Mouse (Mus musculus) midbrain, embryonic 13.5 days (tissue): Measurements from ENCODE around the gene Fbxl16. TPM values are rescaled to one million over a fixed set of nuclear protein-coding genes. Genes with fewer than 3 reads are reported as not detected.

Experiments used
- ATAC-seq: fragments of 200-750 bp; cut with Nextera tagmentation; 2 replicates; pipeline ENCODE4 v1.8.0; 2017; ENCODE audit warnings: mild to moderate bottlenecking, moderate TSS enrichment, moderate library complexity
- H3K27ac ChIP-seq: fragments of 300-500 bp; sonication (generic); 2 replicates; pipeline ENCODE4 v1.5.1; 2015; ENCODE audit warnings: inconsistent platforms, mild to moderate bottlenecking, moderate library complexity
- H3K27me3 ChIP-seq: fragments of 300-500 bp; sonication (generic); 2 replicates; pipeline ENCODE4 v1.6.1; 2015; ENCODE audit warnings: mild to moderate bottlenecking, inconsistent platforms
- H3K36me3 ChIP-seq: fragments of 300-500 bp; sonication (generic); 2 replicates; pipeline ENCODE4 v1.6.1; 2015; ENCODE audit warnings: mild to moderate bottlenecking, inconsistent platforms
- H3K4me1 ChIP-seq: fragments of 300-500 bp; sonication (generic); replicated peaks from 2 replicates; pipeline ENCODE4 v1.6.1; 2015; ENCODE audit warnings: inconsistent platforms
- H3K4me2 ChIP-seq: fragments of 300-500 bp; sonication (generic); replicated peaks from 2 replicates; pipeline ENCODE4 v1.6.1; 2015; ENCODE audit warnings: moderate library complexity, mild to moderate bottlenecking, inconsistent platforms
- H3K4me3 ChIP-seq: fragments of 300-500 bp; sonication (generic); replicated peaks from 2 replicates; pipeline ENCODE4 v1.5.1; 2015; ENCODE audit warnings: mild to moderate bottlenecking, inconsistent platforms
- H3K9ac ChIP-seq: fragments of 300-500 bp; sonication (generic); replicated peaks from 2 replicates; pipeline ENCODE4 v1.6.1; 2015; ENCODE audit warnings: mild to moderate bottlenecking, inconsistent platforms
- H3K9me3 ChIP-seq: fragments of 300-500 bp; sonication (generic); 2 replicates; pipeline ENCODE4 v1.6.1; 2016; ENCODE audit warnings: mild to moderate bottlenecking, inconsistent platforms
- WGBS: fragments of 180-500 bp; shearing (Covaris S2); methylation state at CpG from one replicate; pipeline ENCODE4 v1.1.7; 2015; 5-methylcytosine and 5-hydroxymethylcytosine counted together
- polyA plus RNA-seq: library from polyadenylated mRNA; unstranded; fragments of >200 nt; fragmentation: Nextera tagmentation; extraction: Ambion mirVana; gene quantifications from 2 replicates; pipeline ENCODE4 v1.2.1, GENCODE M21; 2015

The Fbxl16 gene
- polyA plus RNA-seq = 32.4 and 35.2 TPM in 2 replicates

DNA sequence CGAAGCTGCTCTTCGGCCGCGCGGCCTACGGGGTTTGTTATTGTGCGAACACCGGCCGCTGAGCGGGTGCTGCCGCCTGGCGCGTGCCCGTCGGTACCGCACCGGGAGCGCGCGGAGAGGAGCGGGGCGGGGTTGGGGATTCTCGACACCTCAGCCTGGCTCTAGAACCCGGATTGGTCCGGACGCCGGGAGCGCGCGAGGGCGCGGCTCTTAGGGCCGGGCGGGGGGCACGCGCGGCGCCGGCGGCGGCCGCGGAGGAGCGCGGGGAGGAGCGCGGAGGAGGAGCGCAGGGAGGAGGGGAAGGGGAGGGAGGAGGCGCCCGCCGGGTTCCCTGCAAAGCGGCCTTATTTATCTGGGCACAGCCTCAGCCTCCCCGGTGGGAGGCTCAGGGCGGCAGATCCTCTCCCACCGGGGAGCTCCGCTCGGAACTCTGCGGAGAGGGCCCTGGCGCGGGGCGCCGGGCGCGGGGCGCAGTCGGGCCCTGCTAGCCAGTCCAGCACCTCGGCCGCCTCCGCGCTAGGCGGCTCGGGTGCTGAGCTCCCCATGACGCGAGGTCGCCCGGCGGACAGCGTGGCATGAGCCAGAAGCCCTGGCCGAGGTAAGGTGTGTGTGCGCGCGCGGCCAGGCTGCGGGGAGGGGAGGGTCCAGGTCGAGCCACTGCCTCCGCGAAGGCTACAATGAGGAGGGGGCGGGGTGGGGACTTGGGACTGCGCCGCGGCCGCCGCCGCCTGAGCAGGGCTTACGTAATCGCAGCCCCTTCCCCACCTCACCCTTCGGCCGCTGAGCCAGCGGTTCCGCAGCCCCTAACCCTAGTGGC lies at the start of gene Fbxl16:
TSS of gene Fbxl16 (plus strand) at position 297 of the 817 bp plus-strand sequence.
- H3K9ac ChIP-seq = peak within 1 kb of the TSS; percentile 96
- peaks cover 6% of the 10 kb centered on the region; the same call in 1 of the 2 replicates for H3K27me3 ChIP-seq
- WGBS = under 1% methylated on average over 76 of the region's 100 CpGs
- no peaks in the 10 kb centered on the region for H3K36me3 ChIP-seq
- peak within 1 kb of the TSS; percentile 99 for H3K27ac ChIP-seq
- no peaks in the 10 kb centered on the region for H3K9me3 ChIP-seq
- peaks cover 51% of the 10 kb centered on the region for H3K4me1 ChIP-seq
- ATAC-seq = peak; percentile 77
- peak within 1 kb of the TSS; percentile 88 for H3K4me2 ChIP-seq
- peak within 1 kb of the TSS; percentile 88 for H3K4me3 ChIP-seq

DNA sequence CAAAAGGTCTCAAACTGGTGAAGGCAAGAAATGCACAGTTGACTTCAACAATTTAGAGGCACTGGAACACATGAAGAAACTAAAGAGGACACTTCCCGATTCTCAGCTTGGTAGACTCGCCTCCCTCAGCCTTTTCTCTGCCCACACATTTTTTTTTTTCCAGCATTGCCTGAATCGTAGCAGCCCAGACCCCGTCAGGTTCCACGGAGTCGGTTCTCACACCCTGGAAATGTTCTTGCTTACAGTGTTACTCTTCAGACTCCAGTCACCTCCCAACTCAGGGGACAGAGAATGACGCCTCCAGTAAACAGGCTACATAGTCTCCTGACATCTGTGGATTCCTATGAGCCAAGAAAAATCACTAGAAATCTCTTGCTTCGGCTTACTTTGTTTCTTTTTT lies 48.7 kb upstream of the Fbxl16 start:
- Histone ChIP-seq H3K4me2 (no peak overlapping the region), H3K27ac (no peak overlapping the region), H3K9me3 (no peaks in the 10 kb centered on the region), H3K4me3 (no peak overlapping the region), H3K27me3 (peaks cover 34% of the 10 kb centered on the region), H3K4me1 (no peaks in the 10 kb centered on the region), H3K36me3 (no peaks in the 10 kb centered on the region), H3K9ac (no peak overlapping the region)
- no peak for ATAC-seq
- WGBS = 79% methylated on average over 8 of the region's 8 CpGs

DNA sequence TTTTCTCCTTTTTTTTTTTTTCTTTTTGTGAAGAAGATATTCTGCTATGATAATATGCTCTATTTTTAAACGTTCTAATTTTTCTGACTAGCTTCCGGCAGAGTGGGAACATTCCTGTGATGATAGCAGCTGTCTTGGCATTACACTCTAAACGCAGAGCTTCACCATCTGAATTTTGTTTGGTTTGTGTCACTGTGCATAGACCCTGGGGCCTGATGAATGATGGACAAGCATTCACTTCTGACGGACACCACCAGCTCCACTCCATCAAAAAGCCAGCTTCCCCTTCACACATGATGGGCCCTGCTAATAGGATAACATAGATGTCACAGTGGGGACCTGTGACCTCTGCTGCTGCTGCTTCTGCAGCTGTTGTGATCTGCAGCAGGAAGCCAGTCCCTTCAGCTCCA lies 47.3 kb upstream of the Fbxl16 start:
- H3K4me2 ChIP-seq = no peak overlapping the region
- H3K4me1 ChIP-seq = no peaks in the 10 kb centered on the region
- no peak for ATAC-seq
- no peaks in the 10 kb centered on the region for H3K9me3 ChIP-seq
- 38% methylated on average over 4 of the region's 4 CpGs for WGBS
- H3K27ac ChIP-seq = no peak overlapping the region
- H3K27me3 ChIP-seq = peaks cover 29% of the 10 kb centered on the region
- no peaks in the 10 kb centered on the region for H3K36me3 ChIP-seq
- no peak overlapping the region for H3K4me3 ChIP-seq
- H3K9ac ChIP-seq = no peak overlapping the region

DNA sequence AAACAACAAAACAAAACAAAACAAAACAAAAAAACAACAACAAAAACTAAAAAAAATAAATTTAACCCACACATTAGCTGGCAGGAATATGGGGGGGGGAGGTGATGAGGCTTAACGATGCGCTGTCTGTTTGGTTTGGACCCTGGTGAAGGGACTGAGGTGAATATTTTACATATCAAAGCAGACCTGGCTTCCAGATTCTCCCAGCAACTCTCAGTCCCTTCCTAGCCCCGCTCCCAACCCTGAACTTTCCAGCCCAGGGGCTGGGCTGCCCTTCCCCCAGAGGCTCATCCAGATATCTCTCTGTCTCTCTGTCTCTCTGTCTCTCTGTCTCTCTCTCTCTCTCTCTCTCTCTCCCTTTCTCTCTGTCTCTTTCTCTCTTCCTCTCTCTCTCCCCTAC lies 46.3 kb upstream of the Fbxl16 start:
- H3K27ac ChIP-seq = no peak overlapping the region
- no peaks in the 10 kb centered on the region for H3K4me1 ChIP-seq
- H3K9me3 ChIP-seq = no peaks in the 10 kb centered on the region
- no peak overlapping the region for H3K9ac ChIP-seq
- H3K27me3 ChIP-seq = peaks cover 39% of the 10 kb centered on the region
- H3K4me2 ChIP-seq = no peak overlapping the region
- H3K36me3 ChIP-seq = no peaks in the 10 kb centered on the region
- no peak overlapping the region for H3K4me3 ChIP-seq
- no peak for ATAC-seq
- WGBS = 25% methylated on average over 3 of the region's 3 CpGs

DNA sequence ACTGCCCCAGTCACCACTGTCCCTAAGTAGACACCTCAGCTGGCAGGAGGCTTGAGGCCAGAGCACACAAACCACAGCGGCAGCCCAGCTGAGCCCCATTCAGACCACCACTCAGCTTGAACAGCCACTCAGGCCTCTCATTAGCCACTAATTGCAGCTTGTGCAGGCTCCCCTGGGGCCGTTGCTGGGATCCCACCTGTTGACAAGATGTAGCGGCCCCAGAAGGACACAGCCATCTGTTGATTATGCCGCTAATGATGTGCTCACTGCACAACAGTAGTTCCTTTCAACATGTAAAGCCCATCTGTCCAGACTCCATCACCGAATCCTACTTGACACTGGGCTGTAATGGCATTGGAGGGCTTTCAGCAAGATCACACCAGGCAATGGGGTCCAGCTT lies 43.0 kb upstream of the Fbxl16 start:
- no peak overlapping the region for H3K27ac ChIP-seq
- H3K9me3 ChIP-seq = no peaks in the 10 kb centered on the region
- no peaks in the 10 kb centered on the region for H3K4me1 ChIP-seq
- no peaks in the 10 kb centered on the region for H3K36me3 ChIP-seq
- WGBS = 49% methylated on average over 5 of the region's 5 CpGs
- H3K4me2 ChIP-seq = no peak overlapping the region
- H3K27me3 ChIP-seq = peaks cover 28% of the 10 kb centered on the region
- no peak overlapping the region for H3K9ac ChIP-seq
- ATAC-seq = peak; percentile 56
- H3K4me3 ChIP-seq = no peak overlapping the region

DNA sequence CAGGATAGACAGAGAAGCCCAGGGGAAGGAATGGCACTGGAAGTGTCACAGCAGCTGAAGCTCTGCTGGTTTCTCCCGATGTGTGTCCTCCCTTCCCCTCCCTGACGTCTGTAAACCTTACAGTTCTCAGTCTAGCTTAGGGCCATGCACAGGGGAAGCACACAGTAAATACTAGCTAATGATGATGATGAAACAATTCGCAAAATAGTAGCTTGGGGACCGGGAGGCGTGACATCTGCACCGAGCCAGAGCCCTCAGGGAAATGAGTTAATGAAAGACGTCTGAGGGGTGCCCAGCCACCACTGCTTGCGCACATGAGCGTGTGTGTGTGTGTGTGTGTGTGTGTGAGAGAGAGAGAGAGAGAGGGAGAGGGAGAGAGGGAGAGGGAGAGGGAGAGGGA lies 39.6 kb upstream of the Fbxl16 start:
- Histone ChIP-seq H3K9me3 (no peaks in the 10 kb centered on the region), H3K27me3 (peaks cover 22% of the 10 kb centered on the region; the same call in 1 of the 2 replicates), H3K4me3 (no peak overlapping the region), H3K4me1 (peaks cover 5% of the 10 kb centered on the region), H3K4me2 (no peak overlapping the region), H3K9ac (no peak overlapping the region), H3K27ac (no peak overlapping the region), H3K36me3 (no peaks in the 10 kb centered on the region)
- 66% methylated on average over 9 of the region's 9 CpGs for WGBS
- ATAC-seq = no peak

DNA sequence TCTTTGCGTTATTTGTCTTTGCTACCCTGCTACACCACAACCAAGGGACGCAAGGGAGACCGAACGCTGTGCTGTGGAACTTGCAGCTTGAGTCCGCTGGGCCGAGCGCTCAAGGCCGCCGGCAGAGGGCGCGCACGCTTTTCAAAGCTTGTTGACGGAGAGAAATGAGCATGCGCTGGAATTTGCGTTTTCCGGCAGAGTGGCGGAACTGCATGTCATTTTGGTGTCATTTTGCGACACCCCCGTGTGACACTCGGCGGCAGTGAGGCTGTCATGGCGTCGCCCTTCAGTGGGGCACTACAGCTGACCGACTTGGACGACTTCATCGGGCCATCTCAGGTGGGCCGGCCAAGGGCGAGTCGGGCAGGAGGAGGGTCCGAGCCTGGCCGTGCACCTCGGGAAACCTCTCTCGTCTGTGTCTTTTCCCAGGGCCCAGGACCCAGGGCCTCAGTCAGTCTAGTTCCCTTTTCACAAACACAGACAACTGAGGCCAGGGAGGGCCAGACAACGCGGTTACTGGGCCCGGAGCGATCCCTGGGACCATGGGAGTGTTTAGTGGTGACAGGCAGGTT lies 35.2 kb upstream of the Fbxl16 start, which contains the start of gene Narfl:
TSS of gene Narfl (plus strand) at position 228 of the 572 bp plus-strand sequence.
- Histone ChIP-seq H3K36me3 (peaks cover 17% of the 10 kb centered on the region), H3K4me3 (peak within 1 kb of the TSS; percentile 76), H3K27ac (no peak within 1 kb of the TSS), H3K4me1 (peaks cover 9% of the 10 kb centered on the region), H3K27me3 (0 out of 2 replicates have a peak, but pooled peaks cover 7% of the 10 kb centered on the region), H3K4me2 (peak within 1 kb of the TSS; percentile 79), H3K9ac (peak within 1 kb of the TSS; percentile 80), H3K9me3 (no peaks in the 10 kb centered on the region)
- peak; percentile 91 for ATAC-seq
- under 1% methylated on average over 37 of the region's 37 CpGs for WGBS

DNA sequence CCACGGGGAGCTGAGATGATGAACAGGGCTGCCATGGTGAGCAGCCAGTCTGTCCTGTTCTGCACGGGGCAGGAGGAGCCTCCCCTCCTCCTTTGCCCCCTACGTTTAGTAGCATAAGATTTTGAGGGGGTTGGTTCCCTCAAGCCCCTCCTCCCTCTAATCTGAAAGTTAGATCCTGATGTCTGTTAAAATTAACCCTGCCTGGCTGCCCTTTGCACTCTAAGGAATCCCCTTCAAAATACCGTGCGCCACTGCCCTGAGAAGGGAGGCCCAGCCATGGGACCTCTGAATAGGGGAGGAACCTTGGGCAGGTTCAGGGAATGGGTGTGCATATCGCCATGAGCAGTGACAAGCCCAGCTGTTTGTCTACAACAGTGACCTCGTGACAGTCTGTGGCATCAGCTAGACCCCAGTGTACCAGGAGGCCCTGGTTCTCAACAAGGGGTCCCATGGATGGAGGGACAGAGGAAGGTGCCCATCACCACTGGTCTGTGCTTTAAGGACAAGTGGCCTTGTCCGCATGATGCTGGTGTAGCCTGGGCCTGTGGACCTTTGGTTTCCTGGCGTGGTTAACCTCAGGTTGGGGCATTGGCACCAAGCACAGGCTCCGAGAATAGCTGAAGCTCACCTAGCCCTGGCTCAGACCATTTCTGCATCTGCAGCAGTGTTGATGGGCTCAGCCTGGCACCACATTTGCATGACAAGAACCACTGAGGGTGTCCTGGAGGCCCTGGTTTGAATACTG lies 33.4 kb upstream of the Fbxl16 start:
- peaks cover 9% of the 10 kb centered on the region for H3K4me1 ChIP-seq
- WGBS = 83% methylated on average over 10 of the region's 10 CpGs
- no peaks in the 10 kb centered on the region for H3K9me3 ChIP-seq
- peaks cover 28% of the 10 kb centered on the region for H3K36me3 ChIP-seq
- no peak overlapping the region for H3K4me3 ChIP-seq
- no peak overlapping the region for H3K27ac ChIP-seq
- H3K9ac ChIP-seq = no peak overlapping the region
- peak overlapping the region; percentile 79; the same call in 1 of the 2 replicates for H3K4me2 ChIP-seq
- H3K27me3 ChIP-seq = no peaks in the 10 kb centered on the region
- no peak for ATAC-seq

DNA sequence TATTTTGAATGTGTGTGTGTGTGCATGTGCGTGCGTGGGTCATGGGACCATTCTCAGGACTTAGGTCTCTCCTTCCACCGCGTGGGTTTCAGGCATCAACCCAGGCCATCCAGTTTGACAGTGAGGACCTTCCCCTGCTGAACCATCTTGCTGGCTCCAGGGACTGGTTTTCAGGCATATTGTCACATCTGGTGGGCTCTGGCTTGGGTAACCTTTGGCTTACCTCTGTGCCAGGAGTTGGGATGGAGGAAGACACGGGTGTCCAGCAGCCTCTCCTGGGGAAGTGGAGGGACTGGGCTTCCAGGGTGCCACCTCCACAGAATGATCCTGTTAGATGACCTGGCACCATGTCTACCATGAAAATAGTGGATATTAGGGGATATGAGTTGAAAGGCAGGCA lies 30.9 kb upstream of the Fbxl16 start:
- Histone ChIP-seq H3K27me3 (no peaks in the 10 kb centered on the region), H3K4me3 (no peak overlapping the region), H3K27ac (no peak overlapping the region), H3K9ac (no peak overlapping the region), H3K4me1 (peaks cover 12% of the 10 kb centered on the region), H3K9me3 (no peaks in the 10 kb centered on the region), H3K36me3 (peaks cover 52% of the 10 kb centered on the region), H3K4me2 (no peak overlapping the region)
- 92% methylated on average over 5 of the region's 5 CpGs for WGBS
- ATAC-seq = no peak

DNA sequence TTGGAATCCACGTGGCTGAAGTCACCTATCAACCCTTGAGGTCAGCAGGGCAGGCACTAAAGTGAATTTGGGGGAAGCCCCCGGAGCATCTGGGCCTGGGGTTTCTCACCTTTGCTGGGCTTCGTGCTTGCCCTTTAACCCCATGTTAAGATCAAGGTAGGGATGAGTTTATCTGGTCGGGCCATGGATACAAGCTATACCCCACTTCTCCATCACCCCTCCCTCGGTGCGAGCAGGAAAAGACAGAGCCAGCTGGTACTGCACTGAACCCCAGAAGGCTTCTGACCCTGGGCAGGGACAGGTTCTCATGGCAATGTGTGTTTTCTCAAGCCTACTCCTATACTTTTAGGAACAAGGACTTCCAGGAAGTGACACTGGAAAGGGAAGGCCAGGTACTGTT lies 27.5 kb upstream of the Fbxl16 start:
- no peak for ATAC-seq
- H3K4me3 ChIP-seq = no peak overlapping the region
- WGBS = 84% methylated on average over 6 of the region's 6 CpGs
- peaks cover 26% of the 10 kb centered on the region for H3K4me1 ChIP-seq
- H3K36me3 ChIP-seq = peaks cover 66% of the 10 kb centered on the region
- H3K27ac ChIP-seq = 0 out of 2 replicates have a peak overlapping the region, but pooled peaks have one; percentile 30
- no peak overlapping the region for H3K4me2 ChIP-seq
- H3K27me3 ChIP-seq = no peaks in the 10 kb centered on the region
- H3K9ac ChIP-seq = no peak overlapping the region
- no peaks in the 10 kb centered on the region for H3K9me3 ChIP-seq

DNA sequence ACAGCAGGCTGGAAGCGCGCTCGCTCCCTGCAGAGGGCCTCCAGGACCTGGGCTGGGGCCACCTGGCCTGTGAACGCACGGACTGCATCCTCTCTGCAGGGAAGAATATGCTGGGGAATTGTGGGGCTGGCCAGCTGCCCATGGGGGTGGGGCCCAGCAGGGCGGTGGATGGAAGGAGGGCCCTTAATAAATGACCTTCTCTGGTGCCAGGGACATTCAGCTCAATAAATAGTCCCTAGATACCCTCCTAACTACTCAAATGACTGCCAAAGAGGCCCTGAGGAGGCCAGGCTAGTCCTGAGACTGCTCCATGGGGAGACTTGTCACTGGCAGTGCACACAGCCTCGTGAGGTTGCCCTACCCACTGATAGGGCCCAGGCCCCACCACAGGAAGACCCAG lies 25.8 kb upstream of the Fbxl16 start:
- Histone ChIP-seq H3K27me3 (no peaks in the 10 kb centered on the region), H3K27ac (no peak overlapping the region), H3K4me3 (no peak overlapping the region), H3K4me1 (peaks cover 26% of the 10 kb centered on the region), H3K9ac (no peak overlapping the region; the same call in 1 of the 2 replicates), H3K9me3 (no peaks in the 10 kb centered on the region), H3K4me2 (no peak overlapping the region), H3K36me3 (peaks cover 64% of the 10 kb centered on the region)
- WGBS = 83% methylated on average over 7 of the region's 7 CpGs
- ATAC-seq = no peak
